Mouse (Mus musculus) myocyte (in vitro differentiated cells): ENCODE data around the gene Stab2. TPM values are rescaled to one million over a fixed set of nuclear protein-coding genes. Genes with fewer than 3 reads are reported as not detected.

Source experiments
- H3K27me3 ChIP-seq: one replicate; pipeline ENCODE4 v1.6.1; 2011; ENCODE audit not compliant: control insufficient read depth, insufficient read depth, insufficient read length
- H3K36me3 ChIP-seq: one replicate; pipeline ENCODE4 v1.6.1; 2011; ENCODE audit not compliant: control insufficient read depth, insufficient read depth
- H3K4me2 ChIP-seq: one replicate; pipeline ENCODE4 v1.6.1; 2011; ENCODE audit warnings: low read depth, control low read depth
- H3K4me3 ChIP-seq: one replicate; pipeline ENCODE4 v1.5.1; 2011; ENCODE audit warnings: mild to moderate bottlenecking, control low read depth, moderate library complexity
- H3K79me2 ChIP-seq: one replicate; pipeline ENCODE4 v1.6.1; 2011; ENCODE audit not compliant: control insufficient read depth, insufficient read depth
- H3ac ChIP-seq: one replicate; pipeline ENCODE4 v1.6.1; 2011; ENCODE audit not compliant: control insufficient read depth, insufficient read length
- CEBPB ChIP-seq: IDR thresholded peaks from 2 replicates; pipeline ENCODE4 v1.6.1; 2011; ENCODE audit warnings: mild to moderate bottlenecking, moderate library complexity; ENCODE audit not compliant: poor library complexity, insufficient read depth, severe bottlenecking
- E2F4 ChIP-seq: IDR thresholded peaks from one replicate; pipeline ENCODE4 v1.6.1; 2011; ENCODE audit warnings: mild to moderate bottlenecking, control low read depth, moderate library complexity; ENCODE audit not compliant: insufficient read depth
- MAX ChIP-seq: IDR thresholded peaks from one replicate; pipeline ENCODE4 v1.6.1; 2011; ENCODE audit warnings: low read depth, mild to moderate bottlenecking, control low read depth
- MYOD1 ChIP-seq, 3 experiments: IDR thresholded peaks; one replicate each; pipeline ENCODE4 v1.6.1; 2011; ENCODE audit warnings: control low read depth in 2 of 3, low read depth in 2 of 3, mild to moderate bottlenecking in 2 of 3, moderate library complexity in 1 of 3; ENCODE audit not compliant: insufficient read length in 2 of 3, control insufficient read depth in 1 of 3
- MYOG ChIP-seq, 3 experiments: IDR thresholded peaks; one replicate each; pipeline ENCODE4 v1.6.1; 2011; ENCODE audit warnings: control low read depth in 2 of 3, low read depth in 2 of 3, mild to moderate bottlenecking in 2 of 3; ENCODE audit not compliant: insufficient read length in 2 of 3, control insufficient read depth in 1 of 3, insufficient read depth in 1 of 3
- POLR2A ChIP-seq: IDR thresholded peaks from one replicate; pipeline ENCODE4 v1.6.1; 2011; ENCODE audit warnings: low read depth, mild to moderate bottlenecking, control low read depth, moderate library complexity; ENCODE audit not compliant: insufficient read length
- POLR2AphosphoS2 ChIP-seq: IDR thresholded peaks from one replicate; pipeline ENCODE4 v1.6.1; 2011; ENCODE audit warnings: low read depth, control low read depth; ENCODE audit not compliant: insufficient read length
- REST ChIP-seq: IDR thresholded peaks from one replicate; pipeline ENCODE4 v1.6.1; 2011; ENCODE audit warnings: mild to moderate bottlenecking, control low read depth, moderate library complexity; ENCODE audit not compliant: insufficient read depth, insufficient read length
- SRF ChIP-seq: IDR thresholded peaks from one replicate; pipeline ENCODE4 v1.6.1; 2011; ENCODE audit warnings: low read depth; ENCODE audit not compliant: control insufficient read depth, insufficient read length
- TCF12 ChIP-seq: IDR thresholded peaks from one replicate; pipeline ENCODE4 v1.6.1; 2011; ENCODE audit warnings: mild to moderate bottlenecking, control low read depth; ENCODE audit not compliant: poor library complexity, insufficient read depth, severe bottlenecking
- TCF3 ChIP-seq: IDR thresholded peaks from one replicate; pipeline ENCODE4 v1.6.1; 2011; ENCODE audit warnings: low read depth, control low read depth; ENCODE audit not compliant: insufficient read length
- USF1 ChIP-seq: IDR thresholded peaks from one replicate; pipeline ENCODE4 v1.6.1; 2011; ENCODE audit warnings: low read depth, mild to moderate bottlenecking, control low read depth, moderate library complexity
- polyA plus RNA-seq: library from polyadenylated mRNA; unstranded; fragments of >200 nt; fragmentation: generic; extraction: Trizol; gene quantifications from one replicate; pipeline ENCODE4 v1.2.1, GENCODE M21; 2012; ENCODE audit warnings: missing spikeins

Stab2 gene
- polyA plus RNA-seq, 1 experiment = 0.17 TPM

DNA sequence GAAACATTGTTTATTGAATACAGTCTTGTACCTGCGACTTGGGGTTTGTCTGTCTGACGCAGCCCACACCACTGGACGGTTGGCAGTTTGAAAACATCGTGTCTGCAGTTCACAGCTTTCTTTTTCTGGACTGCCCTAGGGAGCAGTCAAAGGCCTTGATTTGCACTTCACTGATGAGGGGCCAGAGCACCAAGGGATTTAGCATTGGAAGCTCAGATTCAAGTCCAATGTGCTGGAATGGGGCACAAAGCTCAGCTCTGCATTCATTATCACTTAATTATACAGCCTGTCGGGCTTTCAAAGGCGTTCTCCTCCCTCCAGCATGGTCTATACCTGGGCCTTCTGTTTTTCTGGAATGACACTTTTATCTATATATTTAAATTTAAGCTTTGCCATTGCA lies 38.6 kb upstream of the Stab2 start:
- H3K79me2 ChIP-seq = no peaks in the 10 kb centered on the region
- H3K4me2 ChIP-seq = no peak overlapping the region
- no peaks in the 10 kb centered on the region for H3K36me3 ChIP-seq
- no peak overlapping the region for H3K4me3 ChIP-seq
- TF ChIP-seq POLR2A (no peak), TCF12 (no peak), MYOG (IDR thresholded peaks at IDR 0.05; ENCODE audit: control insufficient read depth in 1 of 3, insufficient read depth in 1 of 3, insufficient read length in 2 of 3, low read depth in 2 of 3) (no peak), REST (no peak), SRF (no peak)
- no peaks in the 10 kb centered on the region for H3K27me3 ChIP-seq
- no peak overlapping the region for H3ac ChIP-seq

DNA sequence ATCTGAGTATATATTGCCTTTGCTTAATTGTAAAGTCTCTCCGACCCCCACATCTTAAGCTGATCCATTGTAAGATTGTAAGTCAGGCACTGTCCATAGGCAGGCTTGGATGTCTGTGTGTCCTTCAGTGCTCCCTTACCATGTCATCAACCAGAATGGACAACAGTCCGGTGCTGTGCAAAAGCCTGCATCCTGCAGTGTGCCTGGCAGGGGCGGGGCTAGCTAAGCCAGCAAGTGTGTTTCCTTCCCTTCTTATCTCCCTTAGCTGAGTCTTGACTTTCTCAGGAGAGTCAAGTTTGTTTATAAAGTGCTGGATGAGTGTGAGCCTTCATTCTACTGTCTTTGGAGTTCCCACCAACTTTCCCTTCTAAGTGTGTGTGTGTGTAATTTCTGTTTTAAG lies 37.4 kb upstream of the Stab2 start:
- Histone ChIP-seq H3ac (no peak overlapping the region), H3K4me3 (no peak overlapping the region), H3K4me2 (no peak overlapping the region), H3K79me2 (no peaks in the 10 kb centered on the region), H3K27me3 (no peaks in the 10 kb centered on the region), H3K36me3 (no peaks in the 10 kb centered on the region)
- TF ChIP-seq CEBPB = no peak
- TF ChIP-seq E2F4 = no peak
- no peak for TF ChIP-seq SRF
- TF ChIP-seq TCF12 = no peak
- no peak for TF ChIP-seq MAX
- TF ChIP-seq USF1 = no peak
- no peak for TF ChIP-seq MYOD1 (IDR thresholded peaks at IDR 0.05; ENCODE audit: control insufficient read depth in 1 of 3, insufficient read length in 2 of 3, low read depth in 2 of 3)
- TF ChIP-seq POLR2A = no peak
- TF ChIP-seq MYOG (IDR thresholded peaks at IDR 0.05; ENCODE audit: control insufficient read depth in 1 of 3, insufficient read depth in 1 of 3, insufficient read length in 2 of 3, low read depth in 2 of 3) = no peak
- no peak for TF ChIP-seq POLR2AphosphoS2
- TF ChIP-seq TCF3 = no peak

DNA sequence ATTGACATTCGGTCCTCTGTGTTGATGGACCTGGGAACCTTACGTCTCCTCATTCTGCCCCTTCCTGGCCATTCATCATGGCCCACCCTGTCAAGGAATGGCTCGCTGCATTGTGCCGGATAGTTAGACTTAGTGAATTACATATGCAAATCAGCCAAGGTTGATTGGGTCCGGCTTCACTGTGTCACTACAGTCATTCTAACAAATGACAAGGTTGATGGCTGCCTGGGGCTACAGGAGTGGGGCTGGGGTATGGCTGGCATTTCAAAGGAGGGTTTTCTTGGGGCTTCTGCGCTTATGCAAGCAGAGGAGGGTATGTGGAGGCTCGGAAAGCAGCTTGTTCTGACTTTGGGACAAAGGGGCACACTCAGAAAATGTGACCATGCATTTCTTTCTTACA lies 33.4 kb upstream of the Stab2 start:
- TF ChIP-seq USF1 = no peak
- no peak for TF ChIP-seq MYOG (IDR thresholded peaks at IDR 0.05; ENCODE audit: control insufficient read depth in 1 of 3, insufficient read depth in 1 of 3, insufficient read length in 2 of 3, low read depth in 2 of 3)
- no peaks in the 10 kb centered on the region for H3K79me2 ChIP-seq
- H3ac ChIP-seq = no peak overlapping the region
- H3K27me3 ChIP-seq = no peaks in the 10 kb centered on the region
- no peak overlapping the region for H3K4me3 ChIP-seq
- H3K36me3 ChIP-seq = no peaks in the 10 kb centered on the region
- no peak overlapping the region for H3K4me2 ChIP-seq

DNA sequence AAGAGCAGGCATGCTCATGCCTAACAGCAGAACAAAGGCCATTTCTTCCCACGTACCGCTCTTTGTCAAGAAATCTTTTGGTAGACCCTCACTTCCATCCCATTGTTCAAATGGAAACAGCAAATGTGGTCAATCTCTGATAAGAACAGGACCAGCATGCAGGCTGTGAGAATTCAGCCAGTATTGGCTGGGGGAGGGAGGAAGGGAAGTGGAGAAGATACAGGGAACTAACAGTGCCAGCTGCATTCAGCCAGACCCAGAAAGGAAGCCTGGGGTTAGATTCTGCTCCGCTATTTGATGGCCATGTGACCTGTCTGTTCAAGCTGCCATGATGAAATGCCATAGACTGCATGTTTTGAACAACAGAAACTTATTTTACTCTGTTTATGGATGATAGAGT lies 32.0 kb upstream of the Stab2 start:
- TF ChIP-seq E2F4 (no peak), MAX (no peak), MYOG (IDR thresholded peaks at IDR 0.05; ENCODE audit: control insufficient read depth in 1 of 3, insufficient read depth in 1 of 3, insufficient read length in 2 of 3, low read depth in 2 of 3) (no peak), REST (no peak), CEBPB (no peak), POLR2A (no peak), USF1 (no peak), MYOD1 (IDR thresholded peaks at IDR 0.05; ENCODE audit: control insufficient read depth in 1 of 3, insufficient read length in 2 of 3, low read depth in 2 of 3) (no peak), POLR2AphosphoS2 (no peak), TCF12 (no peak), TCF3 (no peak), SRF (no peak)
- H3K27me3 ChIP-seq = no peaks in the 10 kb centered on the region

DNA sequence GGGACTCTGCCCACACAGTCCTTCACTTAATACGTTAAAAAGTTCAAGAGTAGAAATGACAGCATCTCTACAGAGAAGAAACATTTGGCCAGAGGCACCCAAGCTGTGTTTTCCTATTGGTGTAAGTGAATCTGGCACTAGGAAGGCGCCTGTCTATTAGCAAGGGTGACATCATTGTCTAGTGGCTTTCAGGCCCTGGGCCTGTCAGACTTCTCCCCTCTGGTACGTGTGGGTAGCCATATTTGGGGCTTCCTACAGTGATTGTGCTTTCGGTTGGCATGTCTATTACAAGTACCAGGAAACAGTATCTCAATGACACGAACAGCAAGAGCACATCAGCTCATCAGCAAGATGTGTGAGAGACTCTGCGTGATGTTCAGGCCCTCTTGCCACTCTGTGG lies 31.5 kb upstream of the Stab2 start:
- Histone ChIP-seq H3K79me2 (no peaks in the 10 kb centered on the region), H3K36me3 (no peaks in the 10 kb centered on the region), H3K4me2 (no peak overlapping the region), H3K4me3 (no peak overlapping the region), H3K27me3 (no peaks in the 10 kb centered on the region), H3ac (no peak overlapping the region)
- TF ChIP-seq POLR2A = no peak
- no peak for TF ChIP-seq POLR2AphosphoS2
- no peak for TF ChIP-seq TCF12
- no peak for TF ChIP-seq MAX

More for the DNA sequence above, 32.0 kb upstream of the Stab2 start:
- H3K36me3 ChIP-seq = no peaks in the 10 kb centered on the region
- no peak overlapping the region for H3ac ChIP-seq
- H3K4me3 ChIP-seq = no peak overlapping the region
- H3K4me2 ChIP-seq = no peak overlapping the region
- H3K79me2 ChIP-seq = no peaks in the 10 kb centered on the region
